Comparison of ENCODE assay signal across 10 mouse cellular contexts in genomic region chr5:108645651-108646342, GRCm38 (mm10). TPM values are rescaled to one million over a fixed set of nuclear protein-coding genes. Genes with fewer than 3 reads are reported as not detected.
DNase-seq lines count a peak whose midpoint lies in the region; ATAC-seq lines count a peak whose summit lies in the region.
"Had no signal": no experiment of that assay in that cellular context is flagged by ENCODE, and none has a peak within 500 bp of the region (broad histone marks: within the 10 kb centered on the region; RNA-seq: fewer than 3 reads in every experiment).

No protein-coding gene starts in this region.

- WGBS in hindbrain, embryonic 16.5 days, result 84% methylated on average over 9 of the region's 9 CpGs
- 94% methylated on average over 9 of the region's 9 CpGs for WGBS in hindbrain, embryonic 11.5 days

- H3K27ac ChIP-seq in hindbrain, embryonic 16.5 days (ENCODE audit: low read depth, low read length), result no peak overlapping the region
- no peak overlapping the region for H3K27ac ChIP-seq in hindbrain, embryonic 11.5 days (ENCODE audit: low read depth, low read length)
- H3K27ac ChIP-seq: midbrain, embryonic 15.5 days had no signal

- ATAC-seq in cerebellum, adult (ENCODE audit: insufficient number of reproducible peaks, low FRiP score, low TSS enrichment), result peak; percentile 45; the same call in 1 of the 2 replicates
- peak; percentile 63 for ATAC-seq in hindbrain, embryonic 16.5 days
- no peak for ATAC-seq in hindbrain, embryonic 11.5 days (ENCODE audit: low FRiP score)
- no peak for ATAC-seq in erythroid progenitor cell, adult 5-6 weeks (replicated peaks; ENCODE audit: low FRiP score, poor library complexity, severe bottlenecking)
- ATAC-seq: midbrain, embryonic 15.5 days had no signal

- no peak overlapping the region for H3K4me2 ChIP-seq in hindbrain, embryonic 16.5 days (ENCODE audit: low read length)
- H3K4me2 ChIP-seq in hindbrain, embryonic 11.5 days (replicated peaks; ENCODE audit: low read depth, low read length), result no peak overlapping the region
- H3K4me2 ChIP-seq: midbrain, embryonic 15.5 days had no signal

- H3K36me3 ChIP-seq in hindbrain, embryonic 16.5 days (ENCODE audit: control insufficient read depth, insufficient read depth, low read length), result peaks cover 21% of the 10 kb centered on the region
- H3K36me3 ChIP-seq in hindbrain, embryonic 11.5 days (ENCODE audit: control insufficient read depth, insufficient read depth, low read length), result peaks cover 5% of the 10 kb centered on the region; the same call in 1 of the 2 replicates

- H3K9ac ChIP-seq in hindbrain, embryonic 16.5 days (ENCODE audit: low read depth, low read length), result no peak overlapping the region
- no peak overlapping the region for H3K9ac ChIP-seq in hindbrain, embryonic 11.5 days (ENCODE audit: low read depth, low read length)
- H3K9ac ChIP-seq: midbrain, embryonic 15.5 days had no signal

- no peak for DNase-seq in cerebellum, adult 8-10 months
- no peak for DNase-seq in hindbrain, embryonic 11.5 days (ENCODE audit: low spot score)
- peak; percentile 15 for DNase-seq in lung, postnatal 14 days
- DNase-seq in lung, adult 18-20 months, result no peak
- DNase-seq in lung, postnatal 25 days (ENCODE audit: low spot score), result peak; percentile 22
- DNase-seq: kidney, adult 11 months had no signal

- no peaks in the 10 kb centered on the region for H3K9me3 ChIP-seq in hindbrain, embryonic 16.5 days (ENCODE audit: control insufficient read depth, low read length)
- H3K9me3 ChIP-seq in hindbrain, embryonic 11.5 days (ENCODE audit: control insufficient read depth, low read length), result no peaks in the 10 kb centered on the region
- H3K9me3 ChIP-seq: midbrain, embryonic 15.5 days had no signal

- no peaks in the 10 kb centered on the region for H3K4me1 ChIP-seq in hindbrain, embryonic 16.5 days (ENCODE audit: control insufficient read depth, insufficient read depth, low read depth, low read length)
- no peaks in the 10 kb centered on the region for H3K4me1 ChIP-seq in hindbrain, embryonic 11.5 days (replicated peaks; ENCODE audit: control insufficient read depth, insufficient read depth, low read length)
- H3K4me1 ChIP-seq: midbrain, embryonic 15.5 days had no signal

- H3K27me3 ChIP-seq in hindbrain, embryonic 16.5 days (replicated peaks; ENCODE audit: control insufficient read depth, insufficient read depth, low read length), result no peaks in the 10 kb centered on the region
- no peaks in the 10 kb centered on the region for H3K27me3 ChIP-seq in hindbrain, embryonic 11.5 days (ENCODE audit: control insufficient read depth, insufficient read depth, low read length)
- H3K27me3 ChIP-seq: midbrain, embryonic 15.5 days had no signal

- H3K4me3 ChIP-seq in hindbrain, embryonic 16.5 days (ENCODE audit: low read length), result no peak overlapping the region
- H3K4me3 ChIP-seq in hindbrain, embryonic 11.5 days (ENCODE audit: low read depth, low read length), result no peak overlapping the region
- H3K4me3 ChIP-seq: midbrain, embryonic 15.5 days had no signal

RNA-seq across cellular contexts. Expression of gene Idua, which starts 14.3 kb away (rescaled TPM):
- polyA plus RNA-seq in hindbrain, embryonic 16.5 days (2015; fragmentation: Nextera tagmentation; extraction: Ambion mirVana), result 13.3 and 13.7 TPM in 2 replicates
- polyA plus RNA-seq in hindbrain, embryonic 11.5 days (2014; fragmentation: Nextera tagmentation; extraction: Ambion mirVana), result 8.7 and 9.4 TPM in 2 replicates
- 2.5 and 5.8 TPM in 2 replicates for total RNA-seq in erythroid progenitor cell, adult 5-6 weeks (2015; ENCODE audit: low replicate concordance)
- total RNA-seq in erythroid progenitor cell, adult 5-6 weeks (2017; ENCODE audit: low replicate concordance), result 2.2 TPM in 1 of 2 replicates, not detected in the other

RNA-seq across cellular contexts. Expression of gene Tmem175, which starts 16.2 kb away (rescaled TPM):
- polyA plus RNA-seq in hindbrain, embryonic 16.5 days (2015; fragmentation: Nextera tagmentation; extraction: Ambion mirVana), result 28.6 and 30.9 TPM in 2 replicates
- polyA plus RNA-seq in hindbrain, embryonic 11.5 days (2014; fragmentation: Nextera tagmentation; extraction: Ambion mirVana), result 20.4 and 22.3 TPM in 2 replicates
- total RNA-seq in erythroid progenitor cell, adult 5-6 weeks (2015; ENCODE audit: low replicate concordance), result 2.9 and 8.4 TPM in 2 replicates
- 2.8 and 7.9 TPM in 2 replicates for total RNA-seq in erythroid progenitor cell, adult 5-6 weeks (2017; ENCODE audit: low replicate concordance)

RNA-seq across cellular contexts. Expression of gene Gak, which starts 16.2 kb away (rescaled TPM):
- polyA plus RNA-seq in hindbrain, embryonic 16.5 days (2015; fragmentation: Nextera tagmentation; extraction: Ambion mirVana), result 47.5 and 56.5 TPM in 2 replicates
- polyA plus RNA-seq in hindbrain, embryonic 11.5 days (2014; fragmentation: Nextera tagmentation; extraction: Ambion mirVana), result 40.8 and 45.7 TPM in 2 replicates
- total RNA-seq in erythroid progenitor cell, adult 5-6 weeks (2015; ENCODE audit: low replicate concordance), result 50.8 and 63.3 TPM in 2 replicates
- 61.4 and 69.4 TPM in 2 replicates for total RNA-seq in erythroid progenitor cell, adult 5-6 weeks (2017; ENCODE audit: low replicate concordance)

RNA-seq across cellular contexts. Expression of gene Dgkq, which starts 23.7 kb away (rescaled TPM):
- polyA plus RNA-seq in hindbrain, embryonic 16.5 days (2015; fragmentation: Nextera tagmentation; extraction: Ambion mirVana), result 26.6 and 33.4 TPM in 2 replicates
- 8.2 and 9.5 TPM in 2 replicates for polyA plus RNA-seq in hindbrain, embryonic 11.5 days (2014; fragmentation: Nextera tagmentation; extraction: Ambion mirVana)
- total RNA-seq in erythroid progenitor cell, adult 5-6 weeks (2015; ENCODE audit: low replicate concordance), result 4.2 TPM in 1 of 2 replicates, not detected in the other
- 4.9 and 5.5 TPM in 2 replicates for total RNA-seq in erythroid progenitor cell, adult 5-6 weeks (2017; ENCODE audit: low replicate concordance)

RNA-seq across cellular contexts. Expression of gene Slc26a1, which starts 29.6 kb away (rescaled TPM):
- polyA plus RNA-seq in hindbrain, embryonic 16.5 days (2015; fragmentation: Nextera tagmentation; extraction: Ambion mirVana), result 3.6 and 3.9 TPM in 2 replicates
- 0.48 and 0.91 TPM in 2 replicates for polyA plus RNA-seq in hindbrain, embryonic 11.5 days (2014; fragmentation: Nextera tagmentation; extraction: Ambion mirVana)
- total RNA-seq in erythroid progenitor cell, adult 5-6 weeks (2015; ENCODE audit: low replicate concordance), result 3.6 and 4.6 TPM in 2 replicates
- 0.90 and 1.7 TPM in 2 replicates for total RNA-seq in erythroid progenitor cell, adult 5-6 weeks (2017; ENCODE audit: low replicate concordance)

Comparison
In these comparisons a context has a peak if more than half of its experiments do, and no peak if none do; other contexts are left out.
1. ATAC-seq: peak in cerebellum, adult (single experiment) and hindbrain, embryonic 16.5 days (single experiment); none in hindbrain, embryonic 11.5 days (single experiment) and erythroid progenitor cell, adult 5-6 weeks (single experiment).
2. DNase-seq: peak in lung, postnatal 14 days (single experiment) and lung, postnatal 25 days (single experiment); none in cerebellum, adult 8-10 months (single experiment), hindbrain, embryonic 11.5 days (single experiment) and lung, adult 18-20 months (0 of 2).